ENCODE assay signal across 16 mouse cellular contexts in genomic region chr14:109266521-109266920, GRCm38 (mm10).
DNase-seq lines count a peak whose midpoint lies in the region; ATAC-seq and TF ChIP-seq lines count a peak whose summit lies in the region.
"Had no signal": no experiment of that assay in that cellular context is flagged by ENCODE, and none has a peak within 500 bp of the region (broad histone marks: within the 10 kb centered on the region; RNA-seq: fewer than 3 reads in every experiment).

No protein-coding gene starts in this region.

- no peaks in the 10 kb centered on the region for H3K9me3 ChIP-seq in hindbrain, postnatal 0 days (ENCODE audit: low read length)
- no peaks in the 10 kb centered on the region for H3K9me3 ChIP-seq in hindbrain, embryonic 11.5 days (ENCODE audit: control insufficient read depth, low read length)
- H3K9me3 ChIP-seq in limb, embryonic 14.5 days (ENCODE audit: control insufficient read depth, low read length) = no peaks in the 10 kb centered on the region
- H3K9me3 ChIP-seq in limb, embryonic 10.5 days (replicated peaks) = no peaks in the 10 kb centered on the region
- H3K9me3 ChIP-seq in embryonic facial prominence, embryonic 14.5 days (ENCODE audit: control insufficient read depth, low read length) = no peaks in the 10 kb centered on the region
- H3K9me3 ChIP-seq: hindbrain, embryonic 12.5 days; limb, embryonic 13.5 days; liver, embryonic 15.5 days had no signal

- no peak for ATAC-seq in hindbrain, postnatal 0 days
- no peak for ATAC-seq in hindbrain, embryonic 11.5 days (ENCODE audit: low FRiP score)
- no peak for ATAC-seq in limb, embryonic 14.5 days (ENCODE audit: low FRiP score, low read depth)
- ATAC-seq in embryonic facial prominence, embryonic 14.5 days (ENCODE audit: low read depth) = peak; percentile 75; the same call in 1 of the 2 replicates
- ATAC-seq: forebrain, embryonic 16.5 days had no signal

- H3K36me3 ChIP-seq in hindbrain, postnatal 0 days (ENCODE audit: insufficient read depth, low read length) = no peaks in the 10 kb centered on the region
- no peaks in the 10 kb centered on the region for H3K36me3 ChIP-seq in hindbrain, embryonic 11.5 days (ENCODE audit: control insufficient read depth, insufficient read depth, low read length)
- H3K36me3 ChIP-seq in limb, embryonic 14.5 days (ENCODE audit: control insufficient read depth, insufficient read depth, low read length) = no peaks in the 10 kb centered on the region
- H3K36me3 ChIP-seq in limb, embryonic 10.5 days = no peaks in the 10 kb centered on the region
- H3K36me3 ChIP-seq in embryonic facial prominence, embryonic 14.5 days (ENCODE audit: control insufficient read depth, insufficient read depth, low read length) = no peaks in the 10 kb centered on the region
- H3K36me3 ChIP-seq: hindbrain, embryonic 12.5 days; limb, embryonic 13.5 days; liver, embryonic 15.5 days had no signal

- no peak for TF ChIP-seq CTCF in hindbrain, postnatal 0 days (IDR thresholded peaks at IDR 0.05; ENCODE audit: low read depth)

- WGBS in hindbrain, postnatal 0 days = 42% methylated on average over 4 of the region's 4 CpGs
- 59% methylated on average over 4 of the region's 4 CpGs for WGBS in hindbrain, embryonic 11.5 days
- 48% methylated on average over 4 of the region's 4 CpGs for WGBS in limb, embryonic 14.5 days
- WGBS in limb, embryonic 10.5 days = 80% methylated on average over 4 of the region's 4 CpGs
- 36% methylated on average over 4 of the region's 4 CpGs for WGBS in embryonic facial prominence, embryonic 14.5 days

- H3K4me2 ChIP-seq in hindbrain, postnatal 0 days (ENCODE audit: low read depth, low read length) = no peak overlapping the region
- H3K4me2 ChIP-seq in hindbrain, embryonic 11.5 days (replicated peaks; ENCODE audit: low read depth, low read length) = no peak overlapping the region
- no peak overlapping the region for H3K4me2 ChIP-seq in limb, embryonic 14.5 days (replicated peaks; ENCODE audit: low read depth, low read length, severe bottlenecking)
- H3K4me2 ChIP-seq in embryonic facial prominence, embryonic 14.5 days (ENCODE audit: low read depth, low read length) = no peak overlapping the region
- H3K4me2 ChIP-seq: hindbrain, embryonic 12.5 days; limb, embryonic 13.5 days; liver, embryonic 15.5 days had no signal

- DNase-seq in hindbrain, postnatal 0 days (ENCODE audit: low spot score) = peak; percentile 36
- no peak for DNase-seq in hindbrain, embryonic 11.5 days (ENCODE audit: low spot score)
- peak; percentile 28 for DNase-seq in limb, embryonic 14.5 days (ENCODE audit: low spot score)
- DNase-seq in limb, embryonic 10.5 days (ENCODE audit: low spot score) = no peak
- peak; percentile 4 for DNase-seq in brain, adult 2 months (ENCODE audit: low read depth, low spot score)
- peak; percentile 76 for DNase-seq in embryonic facial prominence, embryonic 14.5 days (ENCODE audit: low spot score)
- DNase-seq in adrenal gland, adult 2 months = no peak
- DNase-seq: adrenal gland, adult 8-10 months; cerebellum, adult 11 months; lung, postnatal 10 days; thymus, adult 18-20 months; thymus, postnatal 4 days had no signal

- no peaks in the 10 kb centered on the region for H3K27me3 ChIP-seq in hindbrain, postnatal 0 days (ENCODE audit: insufficient read depth, low read length)
- no peaks in the 10 kb centered on the region for H3K27me3 ChIP-seq in hindbrain, embryonic 11.5 days (ENCODE audit: control insufficient read depth, insufficient read depth, low read length)
- H3K27me3 ChIP-seq in limb, embryonic 14.5 days (ENCODE audit: control insufficient read depth, insufficient read depth, low read length) = no peaks in the 10 kb centered on the region
- H3K27me3 ChIP-seq in limb, embryonic 10.5 days (ENCODE audit: low read depth, poor library complexity, severe bottlenecking) = no peaks in the 10 kb centered on the region
- H3K27me3 ChIP-seq in embryonic facial prominence, embryonic 14.5 days (replicated peaks; ENCODE audit: control insufficient read depth, insufficient read depth, low read length) = no peaks in the 10 kb centered on the region
- H3K27me3 ChIP-seq: hindbrain, embryonic 12.5 days; limb, embryonic 13.5 days; liver, embryonic 15.5 days had no signal

- no peak overlapping the region for H3K4me3 ChIP-seq in hindbrain, postnatal 0 days (ENCODE audit: low read length)
- no peak overlapping the region for H3K4me3 ChIP-seq in hindbrain, embryonic 11.5 days (ENCODE audit: low read depth, low read length)
- no peak overlapping the region for H3K4me3 ChIP-seq in limb, embryonic 14.5 days (replicated peaks; ENCODE audit: low read length)
- H3K4me3 ChIP-seq in limb, embryonic 10.5 days = no peak overlapping the region
- H3K4me3 ChIP-seq in embryonic facial prominence, embryonic 14.5 days (ENCODE audit: low read depth, low read length) = no peak overlapping the region
- H3K4me3 ChIP-seq: hindbrain, embryonic 12.5 days; limb, embryonic 13.5 days; liver, embryonic 15.5 days had no signal

- no peak overlapping the region for H3K27ac ChIP-seq in hindbrain, postnatal 0 days
- no peak overlapping the region for H3K27ac ChIP-seq in hindbrain, embryonic 11.5 days (ENCODE audit: low read depth, low read length)
- H3K27ac ChIP-seq in limb, embryonic 14.5 days (replicated peaks; ENCODE audit: low read depth, low read length) = no peak overlapping the region
- no peak overlapping the region for H3K27ac ChIP-seq in limb, embryonic 10.5 days
- H3K27ac ChIP-seq in embryonic facial prominence, embryonic 14.5 days (replicated peaks; ENCODE audit: low read depth, low read length) = no peak overlapping the region
- H3K27ac ChIP-seq: hindbrain, embryonic 12.5 days; limb, embryonic 13.5 days; liver, embryonic 15.5 days had no signal

- H3K9ac ChIP-seq in hindbrain, postnatal 0 days (replicated peaks; ENCODE audit: low read length) = no peak overlapping the region
- no peak overlapping the region for H3K9ac ChIP-seq in hindbrain, embryonic 11.5 days (ENCODE audit: low read depth, low read length)
- no peak overlapping the region for H3K9ac ChIP-seq in limb, embryonic 14.5 days (ENCODE audit: low read depth, low read length, severe bottlenecking)
- no peak overlapping the region for H3K9ac ChIP-seq in embryonic facial prominence, embryonic 14.5 days (ENCODE audit: low read depth, low read length)
- H3K9ac ChIP-seq: hindbrain, embryonic 12.5 days; limb, embryonic 13.5 days; liver, embryonic 15.5 days had no signal

- TF ChIP-seq POLR2A in limb, embryonic 14.5 days (IDR thresholded peaks at IDR 0.05; ENCODE audit: borderline replicate concordance, extremely low read depth, insufficient read depth, insufficient read length) = no peak

- H3K4me1 ChIP-seq in hindbrain, postnatal 0 days (ENCODE audit: insufficient read depth, low read length) = no peaks in the 10 kb centered on the region
- H3K4me1 ChIP-seq in hindbrain, embryonic 11.5 days (replicated peaks; ENCODE audit: control insufficient read depth, insufficient read depth, low read length) = no peaks in the 10 kb centered on the region
- no peaks in the 10 kb centered on the region for H3K4me1 ChIP-seq in limb, embryonic 14.5 days (ENCODE audit: control insufficient read depth, insufficient read depth, low read length)
- no peaks in the 10 kb centered on the region for H3K4me1 ChIP-seq in limb, embryonic 10.5 days
- no peaks in the 10 kb centered on the region for H3K4me1 ChIP-seq in embryonic facial prominence, embryonic 14.5 days (ENCODE audit: control insufficient read depth, insufficient read depth, low read length)
- H3K4me1 ChIP-seq: hindbrain, embryonic 12.5 days; limb, embryonic 13.5 days; liver, embryonic 15.5 days had no signal

Comparison
In these comparisons a context has a peak if more than half of its experiments do, and no peak if none do; other contexts are left out.
1. DNase-seq: peak in hindbrain, postnatal 0 days (single experiment), limb, embryonic 14.5 days (single experiment), brain, adult 2 months (single experiment) and embryonic facial prominence, embryonic 14.5 days (single experiment); none in hindbrain, embryonic 11.5 days (single experiment), limb, embryonic 10.5 days (single experiment) and adrenal gland, adult 2 months (single experiment).